Mouse (Mus musculus) small intestine, adult 2 months (tissue): ENCODE data around the gene Oscar.

Source experiments
- CTCF ChIP-seq: fragments of 200-500 bp; IDR thresholded peaks from 2 replicates; pipeline ENCODE4 v1.5.1; 2012; ENCODE audit warnings: low read depth, mild to moderate bottlenecking, control low read depth, inconsistent platforms, low read length, moderate library complexity, mixed read lengths; ENCODE audit not compliant: insufficient replicate concordance, insufficient read length; ENCODE audit errors: extremely low read depth
- POLR2A ChIP-seq: fragments of 200-500 bp; IDR thresholded peaks from 2 replicates; pipeline ENCODE4 v1.6.1; 2012; ENCODE audit warnings: low read depth, mild to moderate bottlenecking, control low read depth, inconsistent platforms, low read length, moderate library complexity

DNA sequence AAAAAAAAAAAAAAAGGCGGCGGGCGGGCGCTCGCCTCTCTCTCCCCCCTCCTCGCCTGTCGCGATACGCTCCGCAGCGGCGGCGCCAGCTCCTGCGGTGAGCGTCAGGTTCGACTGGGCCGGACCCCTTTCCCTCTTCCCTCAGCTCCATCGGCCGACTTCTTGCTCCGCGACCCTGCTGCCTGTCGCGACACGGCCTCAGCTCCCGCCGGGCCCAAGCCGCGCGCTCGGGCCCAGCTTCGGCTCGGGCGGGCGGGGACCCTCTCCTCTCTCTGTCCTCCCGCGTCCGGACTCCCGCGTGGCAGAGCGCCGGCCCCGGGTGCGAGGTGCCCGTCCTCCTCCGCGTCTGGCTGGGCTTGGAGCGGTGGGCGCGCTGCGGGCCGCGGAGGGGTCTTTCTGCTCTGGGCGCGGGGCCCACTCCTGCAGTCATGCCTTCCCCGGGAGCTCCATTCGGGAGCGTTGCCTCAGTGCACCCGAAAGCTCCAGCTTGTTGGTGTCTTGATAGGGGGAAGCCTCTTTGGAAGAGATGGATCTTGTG lies 29.6 kb upstream of the Oscar start:
- TF ChIP-seq CTCF (no peak), POLR2A (no peak)
